Mouse (Mus musculus) hindlimb bud, embryonic 11.5 days (tissue): ENCODE results near the gene Capn11.
"Not testable (repeated sequence)": the region's sequence is repeated elsewhere in the genome, so short reads cannot be mapped to it uniquely, and the experiment has no call there.

Experiments used
- DNase-seq: peaks from one replicate; pipeline ENCODE4 v3.0.0-alpha.2; 2012; ENCODE audit warnings: low read depth, low spot score; ENCODE audit errors: extremely low spot score

The Capn11 gene

GRCm38 (mm10) chr17:45629861-45630694, 29.0 kb downstream of the Capn11 start:
- no peak for DNase-seq

GRCm38 (mm10) chr17:45628885-45629855, 30.0 kb downstream of the Capn11 start:
- no peak for DNase-seq

GRCm38 (mm10) chr17:45628160-45628559, 31.0 kb downstream of the Capn11 start:
- no peak for DNase-seq

GRCm38 (mm10) chr17:45626577-45627134, 32.5 kb downstream of the Capn11 start:
- peak; percentile 92 for DNase-seq

GRCm38 (mm10) chr17:45623425-45623824, 35.7 kb downstream of the Capn11 start:
- not testable (repeated sequence) for DNase-seq

- no peak for DNase-seq
Measured at GRCm38 (mm10) chr17:45619386-45620256, 39.5 kb downstream of the Capn11 start.

GRCm38 (mm10) chr17:45618941-45619385, 40.2 kb downstream of the Capn11 start:
- DNase-seq = no peak

- no peak for DNase-seq
Measured at GRCm38 (mm10) chr17:45617655-45618054, 41.5 kb downstream of the Capn11 start.

GRCm38 (mm10) chr17:45616679-45617078, 42.4 kb downstream of the Capn11 start:
- DNase-seq = no peak

- DNase-seq = no peak
Measured at GRCm38 (mm10) chr17:45616046-45616650, 43.0 kb downstream of the Capn11 start.

GRCm38 (mm10) chr17:45612921-45613320, 46.2 kb downstream of the Capn11 start:
- no peak for DNase-seq

- no peak for DNase-seq
Measured at GRCm38 (mm10) chr17:45612008-45612407, 47.1 kb downstream of the Capn11 start.

GRCm38 (mm10) chr17:45610144-45610866, 48.8 kb downstream of the Capn11 start:
- DNase-seq = no peak

- DNase-seq = no peak
Measured at GRCm38 (mm10) chr17:45608396-45608795, 50.7 kb downstream of the Capn11 start.

GRCm38 (mm10) chr17:45606992-45607879, 51.9 kb downstream of the Capn11 start:
- no peak for DNase-seq

GRCm38 (mm10) chr17:45602984-45603383, 56.1 kb downstream of the Capn11 start:
- no peak for DNase-seq

GRCm38 (mm10) chr17:45601877-45602304, 57.2 kb downstream of the Capn11 start, which contains the start of gene Mymx:
Gene Mymx (minus strand): TSS chr17:45602102.
- DNase-seq = no peak

GRCm38 (mm10) chr17:45601325-45601724, 57.8 kb downstream of the Capn11 start:
- DNase-seq = no peak
